Mouse (Mus musculus) MEL (cell line): ENCODE results near the gene Lcn10.
"Not testable (repeated sequence)": the region's sequence is repeated elsewhere in the genome, so short reads cannot be mapped to it uniquely, and the experiment has no call there.

ENCODE experiments used
- CTCF ChIP-seq, 3 experiments: IDR thresholded peaks in 2 of 3; conservative IDR thresholded peaks in 1 of 3; 2 replicates each; pipeline ENCODE4 v1.5.1; 2011 to 2012; ENCODE audit warnings: low read length in 3 of 3, low read depth in 2 of 3, mild to moderate bottlenecking in 2 of 3, improper control_type of control experiment in 1 of 3, inconsistent platforms in 1 of 3, mixed read lengths in 1 of 3, moderate library complexity in 1 of 3; ENCODE audit not compliant: control insufficient read depth in 1 of 3, insufficient read depth in 1 of 3, poor library complexity in 1 of 3, severe bottlenecking in 1 of 3
- MAX ChIP-seq: IDR thresholded peaks from 2 replicates; pipeline ENCODE4 v1.6.1; 2011; ENCODE audit warnings: low read length, improper control_type of control experiment
- TBP ChIP-seq: IDR thresholded peaks from 2 replicates; pipeline ENCODE4 v1.8.0; 2011; ENCODE audit warnings: low read depth, low read length, improper control_type of control experiment
- ZC3H11A ChIP-seq: IDR thresholded peaks from 2 replicates; pipeline ENCODE4 v1.6.1; 2012; ENCODE audit warnings: low read depth, mild to moderate bottlenecking, inconsistent platforms, low read length, improper control_type of control experiment

- TF ChIP-seq ZC3H11A; CTCF (IDR thresholded peaks at IDR 0.05 in 2 of 3, conservative IDR thresholded peaks at IDR 0.05 in 1 of 3; ENCODE audit: control insufficient read depth in 1 of 3, insufficient read depth in 1 of 3, low read depth in 2 of 3, low read length in 3 of 3, poor library complexity in 1 of 3, severe bottlenecking in 1 of 3); MAX; TBP: not testable (repeated sequence)
Observed at GRCm38 (mm10) chr2:25699743-25700142, 17.2 kb downstream of the Lcn10 start, which contains the start of gene Obp2a.
